ENCODE assay signal across 25 mouse cellular contexts in genomic region chr17:75081401-75081800, GRCm38 (mm10).
"Had no signal": no experiment of that assay in that cellular context is flagged by ENCODE, and none has a peak within 500 bp of the region (broad histone marks: within the 10 kb centered on the region; RNA-seq: fewer than 3 reads in every experiment).

No protein-coding gene starts in this region.

- H3K4me2 ChIP-seq: heart, embryonic 11.5 days; heart, embryonic 13.5 days; heart, embryonic 15.5 days; hindbrain, embryonic 13.5 days; hindbrain, embryonic 15.5 days; limb, embryonic 12.5 days; liver, embryonic 12.5 days had no signal

- H3K27ac ChIP-seq: heart, embryonic 13.5 days; heart, embryonic 15.5 days; hindbrain, embryonic 13.5 days; hindbrain, embryonic 15.5 days; hindbrain, postnatal 0 days; kidney, postnatal 0 days; layer of hippocampus, adult 2 months; left cerebral cortex, adult 2 months; limb, embryonic 10.5 days; limb, embryonic 12.5 days; liver, embryonic 12.5 days; liver, embryonic 14.5 days had no signal

- ATAC-seq: forebrain, postnatal 0 days; hindbrain, postnatal 0 days; intestine, embryonic 16.5 days; liver, embryonic 12.5 days had no signal

- H3K9me3 ChIP-seq: heart, embryonic 15.5 days; hindbrain, embryonic 13.5 days; hindbrain, embryonic 15.5 days; limb, embryonic 10.5 days; limb, embryonic 12.5 days; liver, embryonic 12.5 days had no signal

- H3K4me3 ChIP-seq: heart, embryonic 13.5 days; heart, embryonic 15.5 days; hindbrain, embryonic 13.5 days; hindbrain, embryonic 15.5 days; layer of hippocampus, adult 2 months; left cerebral cortex, adult 2 months; limb, embryonic 10.5 days; limb, embryonic 12.5 days; liver, embryonic 12.5 days had no signal

- H3K4me1 ChIP-seq: hindbrain, embryonic 13.5 days; hindbrain, embryonic 15.5 days; limb, embryonic 12.5 days; liver, embryonic 12.5 days had no signal

- DNase-seq: forebrain, postnatal 0 days; gastrocnemius, postnatal 14 days; gastrocnemius, postnatal 36 days; heart, adult 18-20 months; heart, postnatal 14 days; heart, postnatal 36 days; kidney, adult 11 months; kidney, adult 8-10 months; kidney, postnatal 14 days; kidney, postnatal 36 days; liver had no signal

- H3K36me3 ChIP-seq: heart, embryonic 15.5 days; hindbrain, embryonic 13.5 days; hindbrain, embryonic 15.5 days; limb, embryonic 10.5 days; liver, embryonic 12.5 days had no signal

- H3K27me3 ChIP-seq: heart, embryonic 13.5 days; heart, embryonic 15.5 days; hindbrain, embryonic 13.5 days; hindbrain, embryonic 15.5 days; limb, embryonic 12.5 days; liver, embryonic 12.5 days had no signal

- H3K9ac ChIP-seq: forebrain, postnatal 0 days; heart, embryonic 13.5 days; heart, embryonic 15.5 days; hindbrain, embryonic 13.5 days; hindbrain, embryonic 15.5 days; limb, embryonic 12.5 days; liver, embryonic 12.5 days; liver, embryonic 14.5 days had no signal
